Mouse (Mus musculus): ENCODE results near the gene Ormdl1. TPM values are rescaled to one million over a fixed set of nuclear protein-coding genes. Genes with fewer than 3 reads are reported as not detected.
"Not testable (repeated sequence)": the region's sequence is repeated elsewhere in the genome, so short reads cannot be mapped to it uniquely, and the experiment has no call there.

The Ormdl1 gene
- total and polyA plus RNA-seq, 2 experiments from 2014 or later: 16.8 TPM

- Histone ChIP-seq H3K4me3 (ENCODE audit: low read depth, low read length) (no peak overlapping the region), H3K4me1 (ENCODE audit: control insufficient read depth, insufficient read depth) (no peaks in the 10 kb centered on the region), H3K36me3 (replicated peaks; ENCODE audit: control insufficient read depth, insufficient read depth, low read length) (peaks cover 13% of the 10 kb centered on the region), H3K27me3 (ENCODE audit: control insufficient read depth, insufficient read depth, low read length) (no peaks in the 10 kb centered on the region), H3K4me2 (ENCODE audit: low read depth, low read length) (no peak overlapping the region), H3K9me3 (replicated peaks; ENCODE audit: control insufficient read depth, low read length) (no peaks in the 10 kb centered on the region), H3K9ac (replicated peaks; ENCODE audit: low read depth, low read length) (no peak overlapping the region), H3K27ac (ENCODE audit: low read depth) (no peak overlapping the region)
- WGBS: 70% methylated on average over 5 of the region's 5 CpGs
- ATAC-seq (ENCODE audit: insufficient read depth, low read depth) (no peak), DNase-seq (ENCODE audit: low spot score) (no peak)
- TF ChIP-seq CTCF (IDR thresholded peaks at IDR 0.05; ENCODE audit: low read depth) (no peak), EP300 (IDR thresholded peaks at IDR 0.05; ENCODE audit: low read depth) (no peak)
Observed at GRCm38 (mm10) chr1:53324827-53325494, 28.1 kb downstream of the Ormdl1 start.

- H3K27me3 ChIP-seq (ENCODE audit: control insufficient read depth, insufficient read depth, low read length); H3K36me3 ChIP-seq (replicated peaks; ENCODE audit: control insufficient read depth, insufficient read depth, low read length); H3K4me3 ChIP-seq (ENCODE audit: low read depth, low read length); DNase-seq (ENCODE audit: low spot score); H3K9me3 ChIP-seq (replicated peaks; ENCODE audit: control insufficient read depth, low read length); H3K9ac ChIP-seq (replicated peaks; ENCODE audit: low read depth, low read length); H3K27ac ChIP-seq (ENCODE audit: low read depth); H3K4me2 ChIP-seq (ENCODE audit: low read depth, low read length); H3K4me1 ChIP-seq (ENCODE audit: control insufficient read depth, insufficient read depth); ATAC-seq (ENCODE audit: insufficient read depth, low read depth): not testable (repeated sequence)
- 36% methylated on average over 5 of the region's 5 CpGs for WGBS
Observed at GRCm38 (mm10) chr1:53333527-53333926, 36.6 kb downstream of the Ormdl1 start.

GRCm38 (mm10) chr1:53335465-53335864 is 38.6 kb downstream of the Ormdl1 start:
- H3K4me1 ChIP-seq (ENCODE audit: control insufficient read depth, insufficient read depth): no peaks in the 10 kb centered on the region
- no peaks in the 10 kb centered on the region for H3K27me3 ChIP-seq (ENCODE audit: control insufficient read depth, insufficient read depth, low read length)
- H3K9me3 ChIP-seq (replicated peaks; ENCODE audit: control insufficient read depth, low read length): no peaks in the 10 kb centered on the region
- DNase-seq (ENCODE audit: low spot score) (no peak), ATAC-seq (ENCODE audit: insufficient read depth, low read depth) (no peak)
- TF ChIP-seq EP300 (IDR thresholded peaks at IDR 0.05; ENCODE audit: low read depth): no peak
- TF ChIP-seq CTCF (IDR thresholded peaks at IDR 0.05; ENCODE audit: low read depth): no peak
- H3K9ac ChIP-seq (replicated peaks; ENCODE audit: low read depth, low read length): no peak overlapping the region
- no peak overlapping the region for H3K4me3 ChIP-seq (ENCODE audit: low read depth, low read length)
- no peak overlapping the region for H3K27ac ChIP-seq (ENCODE audit: low read depth)
- no peak overlapping the region for H3K4me2 ChIP-seq (ENCODE audit: low read depth, low read length)
- no peaks in the 10 kb centered on the region for H3K36me3 ChIP-seq (replicated peaks; ENCODE audit: control insufficient read depth, insufficient read depth, low read length)

- not testable (repeated sequence) for H3K9me3 ChIP-seq (replicated peaks; ENCODE audit: control insufficient read depth, low read length); H3K4me2 ChIP-seq (ENCODE audit: low read depth, low read length); DNase-seq (ENCODE audit: low spot score); H3K27ac ChIP-seq (ENCODE audit: low read depth); H3K4me1 ChIP-seq (ENCODE audit: control insufficient read depth, insufficient read depth); H3K4me3 ChIP-seq (ENCODE audit: low read depth, low read length); ATAC-seq (ENCODE audit: insufficient read depth, low read depth); H3K9ac ChIP-seq (replicated peaks; ENCODE audit: low read depth, low read length); H3K27me3 ChIP-seq (ENCODE audit: control insufficient read depth, insufficient read depth, low read length)
- 55% methylated on average over 2 of the region's 2 CpGs for WGBS
- H3K36me3 ChIP-seq (replicated peaks; ENCODE audit: control insufficient read depth, insufficient read depth, low read length): peaks cover 10% of the 10 kb centered on the region; the same call in 1 of the 2 replicates
Observed at GRCm38 (mm10) chr1:53337403-53337802, 40.5 kb downstream of the Ormdl1 start.

GRCm38 (mm10) chr1:53341071-53341470 is 44.2 kb downstream of the Ormdl1 start:
- Histone ChIP-seq H3K27ac (ENCODE audit: low read depth) (no peak overlapping the region), H3K9me3 (replicated peaks; ENCODE audit: control insufficient read depth, low read length) (no peaks in the 10 kb centered on the region; the same call in 1 of the 2 replicates), H3K9ac (replicated peaks; ENCODE audit: low read depth, low read length) (no peak overlapping the region), H3K4me1 (ENCODE audit: control insufficient read depth, insufficient read depth) (no peaks in the 10 kb centered on the region), H3K4me2 (ENCODE audit: low read depth, low read length) (no peak overlapping the region), H3K4me3 (ENCODE audit: low read depth, low read length) (no peak overlapping the region), H3K36me3 (replicated peaks; ENCODE audit: control insufficient read depth, insufficient read depth, low read length) (peaks cover 34% of the 10 kb centered on the region), H3K27me3 (ENCODE audit: control insufficient read depth, insufficient read depth, low read length) (no peaks in the 10 kb centered on the region)
- ATAC-seq (ENCODE audit: insufficient read depth, low read depth): no peak
- WGBS: 92% methylated on average over 2 of the region's 2 CpGs
- TF ChIP-seq EP300 (IDR thresholded peaks at IDR 0.05; ENCODE audit: low read depth): no peak
- TF ChIP-seq CTCF (IDR thresholded peaks at IDR 0.05; ENCODE audit: low read depth): no peak
- no peak for DNase-seq (ENCODE audit: low spot score)

Measured in heart, postnatal 0 days (tissue).